Mouse (Mus musculus) adrenal gland, postnatal 25 days (tissue): ENCODE measurements around the gene Eml6. TPM values are rescaled to one million over a fixed set of nuclear protein-coding genes. Genes with fewer than 3 reads are reported as not detected.

Experiments used
- DNase-seq: peaks from one replicate; pipeline ENCODE4 v3.0.0; 2021; ENCODE audit warnings: mixed read lengths
- total RNA-seq: library from RNA; stranded (reverse); gene quantifications from 2 replicates; pipeline ENCODE4 v1.2.3, GENCODE M21; 2021

Gene Eml6
- total RNA-seq, 1 experiment from 2014 or later: 4.7 TPM

GRCm38 (mm10) chr11:29748750-29749467 is 276.9 kb downstream of the Eml6 start:
- DNase-seq: no peak

- no peak for DNase-seq
These were observed 278.0 kb downstream of the Eml6 start for GRCm38 (mm10) chr11:29747881-29748280.

GRCm38 (mm10) chr11:29747365-29747764 is 278.5 kb downstream of the Eml6 start:
- no peak for DNase-seq

- DNase-seq: no peak
These were observed 279.6 kb downstream of the Eml6 start for GRCm38 (mm10) chr11:29746203-29746602.

- no peak for DNase-seq
These were observed 280.3 kb downstream of the Eml6 start for GRCm38 (mm10) chr11:29745513-29745912.

- no peak for DNase-seq
These were observed 280.9 kb downstream of the Eml6 start for GRCm38 (mm10) chr11:29744760-29745430.

- no peak for DNase-seq
These were observed 286.1 kb downstream of the Eml6 start for GRCm38 (mm10) chr11:29739752-29740151.

GRCm38 (mm10) chr11:29727901-29728300 is 297.9 kb downstream of the Eml6 start:
- DNase-seq: no peak

GRCm38 (mm10) chr11:29725610-29726009 is 300.2 kb downstream of the Eml6 start:
- DNase-seq: no peak

- no peak for DNase-seq
These were observed 300.7 kb downstream of the Eml6 start for GRCm38 (mm10) chr11:29725167-29725566.

GRCm38 (mm10) chr11:29724213-29724612 is 301.6 kb downstream of the Eml6 start:
- no peak for DNase-seq

- DNase-seq: no peak
These were observed 306.2 kb downstream of the Eml6 start for GRCm38 (mm10) chr11:29719597-29719996.

- no peak for DNase-seq
These were observed 307.3 kb downstream of the Eml6 start for GRCm38 (mm10) chr11:29718541-29718940.

GRCm38 (mm10) chr11:29715499-29715898 is 310.3 kb downstream of the Eml6 start:
- DNase-seq: no peak

- DNase-seq: no peak
These were observed 311.0 kb downstream of the Eml6 start for GRCm38 (mm10) chr11:29714789-29715188.

- DNase-seq: no peak
These were observed 311.7 kb downstream of the Eml6 start for GRCm38 (mm10) chr11:29714114-29714513.

- no peak for DNase-seq
These were observed 316.3 kb downstream of the Eml6 start for GRCm38 (mm10) chr11:29709512-29709911.

GRCm38 (mm10) chr11:29706845-29707244 is 319.0 kb downstream of the Eml6 start:
- DNase-seq: no peak

GRCm38 (mm10) chr11:29705263-29705662 is 320.6 kb downstream of the Eml6 start:
- DNase-seq: no peak

- peak; percentile 12 for DNase-seq
These were observed 323.1 kb downstream of the Eml6 start for GRCm38 (mm10) chr11:29702721-29703120.

GRCm38 (mm10) chr11:29694754-29695153 is 331.1 kb downstream of the Eml6 start:
- DNase-seq: no peak

- DNase-seq: peak; percentile 87
These were observed 332.0 kb downstream of the Eml6 start for GRCm38 (mm10) chr11:29693576-29694410.
